Mouse (Mus musculus): ENCODE results near the gene Ddb2.

Gene Ddb2

DNA sequence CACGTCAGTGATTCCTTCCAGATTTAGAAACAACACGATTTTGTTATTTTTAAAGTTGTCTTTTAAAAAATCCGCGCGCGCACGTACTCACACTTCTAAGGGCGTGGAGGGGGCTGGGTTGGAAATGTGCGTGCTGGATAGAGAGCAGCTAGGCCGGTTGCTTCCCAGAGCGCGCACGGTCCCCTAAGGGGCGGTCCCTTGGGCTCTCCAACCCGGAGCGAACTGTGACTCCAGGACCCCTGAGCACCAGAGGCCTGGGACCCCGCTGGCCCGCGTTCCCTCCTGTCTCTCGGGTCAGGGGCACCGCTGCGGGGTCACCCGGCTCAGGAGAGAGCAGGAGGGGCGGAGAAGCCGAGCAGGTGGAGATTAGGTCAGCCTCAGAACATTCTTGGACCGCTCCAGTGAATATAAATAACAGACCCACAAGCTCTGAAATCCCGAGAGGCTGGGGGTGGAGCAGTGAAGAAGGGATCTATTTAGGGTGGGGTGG, 18.9 kb upstream of the Ddb2 start, which contains the start of gene Pacsin3:
Gene Pacsin3 (plus strand): TSS at position 294 of the 490 bp plus-strand sequence.
- DNase-seq (ENCODE audit: low read depth, low spot score), result peak; percentile 54

- no peak for DNase-seq (ENCODE audit: low read depth, low spot score)
Observed at GRCm38 (mm10) chr2:91254725-91255380, 18.1 kb upstream of the Ddb2 start.

GRCm38 (mm10) chr2:91252512-91252911, 15.7 kb upstream of the Ddb2 start:
- no peak for DNase-seq (ENCODE audit: low read depth, low spot score)

DNA sequence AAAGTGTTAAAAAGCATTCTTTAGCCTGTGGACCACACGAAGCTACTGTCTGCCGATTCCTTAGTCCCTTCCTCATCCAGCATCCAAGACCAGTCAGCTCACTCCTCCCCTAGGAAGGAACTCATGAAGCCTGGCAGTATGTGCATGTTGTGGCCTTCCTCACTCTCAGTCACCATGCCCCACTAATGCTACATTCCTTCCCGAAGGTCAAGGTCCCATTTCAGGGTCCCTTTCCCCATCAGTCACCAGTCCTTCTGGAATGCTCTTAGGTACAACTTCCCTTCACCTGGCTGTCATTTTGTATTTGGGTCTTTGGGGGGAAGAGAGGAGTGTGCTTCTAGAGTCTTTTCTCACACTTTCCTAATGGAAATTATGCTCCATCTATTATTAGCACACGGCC, 15.2 kb upstream of the Ddb2 start:
- DNase-seq (ENCODE audit: low read depth, low spot score), result no peak

GRCm38 (mm10) chr2:91248366-91248765, 11.6 kb upstream of the Ddb2 start:
- DNase-seq (ENCODE audit: low read depth, low spot score), result no peak

GRCm38 (mm10) chr2:91244557-91245228, 7.9 kb upstream of the Ddb2 start:
- DNase-seq (ENCODE audit: low read depth, low spot score), result no peak

GRCm38 (mm10) chr2:91243416-91243815, 6.6 kb upstream of the Ddb2 start:
- DNase-seq (ENCODE audit: low read depth, low spot score), result no peak

GRCm38 (mm10) chr2:91242547-91242946, 5.8 kb upstream of the Ddb2 start:
- no peak for DNase-seq (ENCODE audit: low read depth, low spot score)

DNA sequence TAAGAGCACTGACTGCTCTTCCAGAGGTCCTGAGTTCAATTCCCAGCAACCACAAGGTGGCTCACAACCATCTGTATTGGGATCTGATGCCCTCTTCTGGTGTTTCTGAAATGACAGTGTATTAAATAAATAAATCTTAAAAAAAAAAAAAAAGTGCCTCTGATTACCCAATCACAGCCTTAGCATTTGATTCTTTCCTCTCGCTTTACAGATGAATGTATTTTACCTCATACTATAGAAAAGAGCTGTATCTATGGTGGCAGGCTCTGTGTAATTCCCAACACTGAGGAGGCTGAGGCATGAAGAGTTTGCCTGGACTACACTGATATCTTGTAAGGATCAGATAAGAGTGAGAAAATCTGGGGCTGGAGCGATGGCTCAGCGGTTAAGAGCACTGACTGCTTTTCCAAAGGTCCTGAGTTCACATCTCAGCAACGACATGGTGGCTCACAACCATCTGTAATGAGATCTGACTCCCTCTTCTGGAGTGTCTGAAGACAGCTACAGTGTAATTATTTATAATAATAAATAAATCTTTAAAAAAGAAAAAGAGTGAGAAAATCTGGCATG, 814 bp upstream of the Ddb2 start:
- peak; percentile 53 for DNase-seq (ENCODE audit: low read depth, low spot score)

GRCm38 (mm10) chr2:91229735-91230134, 7.0 kb downstream of the Ddb2 start:
- DNase-seq (ENCODE audit: low read depth, low spot score), result no peak

DNA sequence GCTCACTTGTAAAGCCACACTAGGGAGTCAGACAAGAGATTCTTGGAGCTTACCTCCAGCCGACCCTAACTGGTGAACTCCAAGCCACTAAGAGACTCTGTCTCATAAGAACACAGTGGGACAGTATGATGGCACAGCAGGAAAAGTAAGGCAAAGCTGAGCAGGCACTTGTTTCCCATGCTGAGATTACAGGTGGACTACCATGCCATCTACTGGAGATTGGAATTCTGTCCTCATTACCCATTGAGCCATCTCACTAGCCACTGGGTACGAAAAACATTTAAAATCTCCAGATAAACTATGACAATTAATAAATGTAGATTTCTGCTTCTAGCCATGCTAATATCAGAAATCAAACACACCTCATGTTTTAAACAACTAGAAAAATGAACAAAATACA, 13.2 kb downstream of the Ddb2 start:
- DNase-seq (ENCODE audit: low read depth, low spot score), result no peak

DNA sequence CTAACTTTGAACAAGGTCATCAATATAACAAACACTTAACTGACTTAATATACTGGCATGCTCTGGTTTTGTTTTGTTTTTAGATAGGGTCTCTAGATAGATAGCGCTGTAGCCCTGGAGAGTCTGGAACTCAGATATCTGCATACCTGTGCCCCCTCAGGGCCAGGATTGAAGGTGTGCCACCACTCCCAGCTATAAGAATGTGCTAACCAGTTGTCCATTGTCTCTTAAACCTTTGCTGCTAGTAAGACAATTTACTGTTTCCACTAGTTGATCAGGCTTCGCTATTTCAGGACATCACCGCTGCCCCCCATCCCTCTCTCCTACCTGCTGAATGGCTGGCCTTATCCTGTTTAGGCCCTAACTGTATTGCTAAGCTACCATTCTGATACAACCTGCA, 16.3 kb downstream of the Ddb2 start:
- DNase-seq (ENCODE audit: low read depth, low spot score), result peak; percentile 71

DNA sequence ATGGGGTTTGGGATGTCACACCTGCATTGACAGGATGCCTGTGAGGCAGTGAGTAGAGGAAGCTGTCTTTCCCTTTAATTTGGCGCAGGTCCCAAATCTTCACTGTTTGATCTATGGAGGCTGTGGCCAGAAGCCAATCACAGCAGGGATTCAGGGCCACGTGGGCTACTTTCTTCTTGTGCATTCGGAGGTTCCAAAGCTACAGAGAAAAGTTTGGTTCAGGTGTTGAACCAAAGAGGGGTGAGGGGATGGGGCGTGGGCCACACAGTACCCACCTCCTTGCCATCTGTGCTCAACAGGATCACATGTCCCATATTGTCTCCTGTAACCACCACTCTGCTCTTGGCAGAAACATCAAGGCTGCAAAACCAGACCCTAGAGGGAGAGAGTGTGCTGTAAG, 19.8 kb downstream of the Ddb2 start:
- peak; percentile 13 for DNase-seq (ENCODE audit: low read depth, low spot score)

DNA sequence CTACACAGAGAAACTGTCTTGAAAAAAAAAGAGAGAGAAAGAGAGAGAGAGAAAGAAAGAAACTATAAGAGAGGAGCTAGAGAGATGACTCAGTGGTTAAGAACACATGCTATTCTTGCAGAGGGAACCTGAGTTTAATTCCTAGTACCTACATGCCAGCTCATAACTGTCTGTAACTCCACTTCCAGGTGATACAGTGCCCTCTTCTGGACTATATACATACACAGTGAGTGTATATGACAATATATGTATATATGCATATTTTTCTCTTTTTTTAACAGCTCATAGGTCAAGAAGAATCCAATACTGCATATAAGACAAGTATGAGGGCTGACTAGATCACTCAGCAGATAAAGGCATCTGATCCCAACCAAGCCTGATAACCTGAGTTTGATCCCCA, 23.5 kb downstream of the Ddb2 start:
- DNase-seq (ENCODE audit: low read depth, low spot score), result no peak

DNA sequence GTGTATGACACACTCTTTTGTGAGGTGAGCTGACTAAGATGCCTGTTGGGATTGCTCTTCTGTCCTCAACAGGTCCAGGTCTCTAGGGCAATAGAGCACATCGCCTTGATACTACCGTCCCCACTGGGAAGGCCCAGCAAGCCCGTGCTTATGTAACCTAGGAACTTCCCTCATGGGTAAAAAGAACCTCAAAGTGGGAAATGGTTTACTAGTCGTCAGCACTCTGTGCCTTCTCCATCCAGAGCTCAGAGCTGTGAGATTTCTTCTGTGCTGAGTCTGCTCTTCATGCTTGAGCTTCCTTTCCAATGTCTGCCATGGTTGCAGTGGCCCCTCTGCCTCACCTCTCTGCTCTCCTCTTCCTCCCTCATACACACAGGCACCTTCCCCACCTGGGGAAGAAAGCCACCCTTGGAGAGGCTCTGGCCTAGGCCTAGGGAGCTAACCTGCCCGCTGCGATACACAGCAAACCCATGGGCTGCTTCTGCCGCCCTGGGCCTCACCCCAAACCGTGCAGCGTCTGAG, 30.5 kb downstream of the Ddb2 start:
- DNase-seq (ENCODE audit: low read depth, low spot score), result no peak

- no peak for DNase-seq (ENCODE audit: low read depth, low spot score)
Observed at GRCm38 (mm10) chr2:91202972-91203656, 33.7 kb downstream of the Ddb2 start.

GRCm38 (mm10) chr2:91202222-91202971, 34.4 kb downstream of the Ddb2 start, which contains the start of the genes Nr1h3 and Acp2:
Gene Nr1h3, minus strand, starts transcription at chr2:91202834.
Gene Acp2, plus strand, starts transcription at chr2:91202885.
- DNase-seq (ENCODE audit: low read depth, low spot score), result peak; percentile 97

GRCm38 (mm10) chr2:91198888-91199287, 37.9 kb downstream of the Ddb2 start:
- DNase-seq (ENCODE audit: low read depth, low spot score), result no peak

- DNase-seq (ENCODE audit: low read depth, low spot score), result no peak
Observed at GRCm38 (mm10) chr2:91196577-91197001, 40.2 kb downstream of the Ddb2 start.

DNA sequence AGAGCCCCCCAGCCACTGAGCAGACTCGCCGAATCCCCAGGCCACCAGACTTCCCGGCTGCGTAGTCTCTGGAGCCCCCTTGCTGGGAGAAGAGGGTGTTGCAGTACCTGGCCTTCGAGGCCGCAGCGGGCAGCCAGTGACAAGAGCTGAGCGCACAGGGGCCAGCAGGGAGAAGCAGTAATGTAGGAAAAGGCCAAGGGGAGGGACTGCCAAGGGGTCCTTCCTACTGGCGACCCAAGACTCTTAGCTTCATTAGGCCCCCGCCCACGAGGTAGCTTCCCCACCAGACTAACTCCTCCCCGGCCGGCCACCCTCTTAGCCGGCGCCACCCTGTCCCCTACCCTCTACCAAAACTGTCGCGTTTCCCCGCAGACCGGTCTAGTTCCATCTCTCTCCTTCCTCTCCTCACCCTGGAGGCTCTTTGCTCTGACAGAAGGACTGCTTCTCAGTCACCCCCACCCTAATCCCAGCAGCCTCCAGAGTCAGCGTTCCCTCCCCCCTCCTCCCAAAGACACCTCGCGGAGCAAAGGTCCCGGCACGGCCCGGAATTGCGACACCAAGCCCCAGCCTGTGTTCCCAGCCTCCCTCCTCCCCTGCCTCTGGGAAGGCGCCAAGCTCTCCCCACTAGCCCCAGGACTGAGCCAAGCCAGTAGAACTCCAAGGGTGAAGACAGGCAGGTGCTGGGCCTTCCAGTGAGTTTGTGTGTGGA, 42.0 kb downstream of the Ddb2 start:
- DNase-seq (ENCODE audit: low read depth, low spot score), result peak; percentile 69

Measured in ZHBTc4 (cell line).